Mouse (Mus musculus) MEL-GATA-1-ER (cell line): ENCODE data around the gene Smcr8.
A peak's percentile ranks its signal among the peaks of the same experiment; 100 is the strongest.

Experiments used
- DNase-seq: peaks from one replicate; pipeline ENCODE4 v3.0.0-alpha.2; 2012; ENCODE audit warnings: low read depth; ENCODE audit errors: extremely low read depth

Smcr8 gene

DNA sequence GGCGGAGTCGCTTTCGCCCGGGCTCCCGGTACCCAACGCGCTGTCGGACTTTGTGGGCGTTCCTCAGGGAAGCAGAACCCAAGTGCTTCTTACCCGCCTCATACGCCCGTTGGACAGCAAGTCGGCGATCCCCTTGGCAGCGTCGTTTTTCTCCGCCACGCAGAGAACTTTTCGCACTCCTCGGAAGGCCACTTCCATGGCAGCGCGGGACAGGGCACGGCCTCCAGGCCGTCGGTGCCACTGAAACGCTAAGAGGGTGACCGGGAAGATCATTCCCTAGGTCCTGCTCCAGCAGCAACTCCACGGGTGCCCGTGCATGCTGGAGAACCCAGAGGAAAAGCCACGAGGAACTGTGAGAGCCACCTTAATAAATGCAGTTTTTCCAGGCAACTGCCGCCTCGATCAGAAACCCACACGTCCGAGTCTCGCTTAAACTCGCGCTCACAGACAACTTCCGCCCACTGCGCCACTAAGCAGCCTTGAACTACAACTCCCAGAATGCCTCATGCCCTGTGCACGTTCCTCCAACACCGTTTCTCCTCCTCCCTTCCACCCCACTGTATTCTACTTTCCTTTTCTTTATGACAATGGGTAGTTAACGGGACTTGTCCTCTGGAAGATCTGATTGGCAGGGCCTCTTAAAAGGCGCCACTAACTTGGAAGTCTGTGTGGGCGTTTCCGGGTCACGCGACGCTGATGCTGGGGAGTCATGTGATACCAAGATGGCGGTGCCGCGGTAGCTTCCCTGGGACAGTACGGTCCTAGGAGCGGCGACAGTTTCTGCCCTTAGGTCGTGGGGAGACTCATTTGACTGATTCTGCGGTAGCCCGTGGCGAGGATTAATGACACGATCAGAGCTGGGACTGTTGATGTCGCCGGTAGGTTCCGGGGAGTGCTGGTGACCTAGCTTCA lies at the start of gene Smcr8, which contains the start of gene Top3a:
TSS of gene Smcr8 (plus strand) at position 696 of the 912 bp plus-strand sequence.
TSS of gene Top3a (minus strand) at position 537 of the 912 bp plus-strand sequence.
- peak; percentile 97 for DNase-seq

DNA sequence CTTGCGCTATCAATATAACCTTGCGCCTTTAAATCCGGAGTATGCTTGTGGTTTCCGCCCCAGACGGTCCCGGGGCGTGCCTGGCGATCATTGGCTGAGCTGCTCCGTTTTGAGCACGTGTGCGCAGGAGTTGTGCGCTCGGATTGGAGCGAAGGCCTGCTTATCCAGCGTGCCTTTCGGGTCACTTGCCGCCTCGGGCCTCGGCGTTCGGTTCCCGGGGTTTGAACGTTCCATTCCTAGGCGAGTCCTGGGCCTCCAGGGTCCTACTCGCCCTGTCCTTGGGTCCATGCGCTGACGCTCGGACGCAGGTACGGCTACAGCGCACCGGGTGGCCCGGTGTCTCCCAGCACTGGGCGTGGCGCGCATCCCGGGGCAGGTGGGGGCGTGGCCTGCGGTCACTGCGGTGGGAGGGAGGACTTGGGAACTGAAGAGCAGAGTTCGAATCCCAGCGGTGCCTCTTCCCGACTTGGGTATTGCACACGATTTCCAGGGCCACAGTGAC lies 49.0 kb upstream of the Smcr8 start, which contains the start of gene Mief2:
TSS of gene Mief2 (plus strand) at position 139 of the 502 bp plus-strand sequence.
- peak; percentile 93 for DNase-seq

- no peak for DNase-seq
Measured at GRCm38 (mm10) chr11:60729217-60729641, 48.1 kb upstream of the Smcr8 start.

GRCm38 (mm10) chr11:60730169-60730568 lies 47.2 kb upstream of the Smcr8 start:
- no peak for DNase-seq

GRCm38 (mm10) chr11:60731251-60731650 lies 46.1 kb upstream of the Smcr8 start:
- no peak for DNase-seq

- no peak for DNase-seq
Measured at GRCm38 (mm10) chr11:60734206-60734605, 43.1 kb upstream of the Smcr8 start.

DNA sequence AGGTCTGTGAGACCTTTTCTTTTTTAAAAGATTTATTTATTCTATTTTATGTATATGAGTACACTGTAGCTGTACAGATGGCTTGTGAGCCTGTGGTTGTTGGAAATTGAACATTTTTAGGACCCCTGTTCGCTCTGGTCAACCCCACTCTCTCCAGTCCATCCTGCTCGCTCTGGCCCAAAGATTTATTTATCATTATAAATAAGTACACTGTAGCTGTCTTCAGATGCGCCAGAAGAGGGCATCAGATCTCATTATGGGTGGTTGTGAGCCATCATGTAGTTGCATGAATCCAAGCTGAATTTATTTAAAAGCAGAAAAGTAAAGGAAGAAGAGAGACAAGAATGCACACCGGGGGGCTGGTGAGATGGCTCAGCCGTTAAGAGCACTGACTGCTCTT lies 42.1 kb upstream of the Smcr8 start:
- no peak for DNase-seq

DNA sequence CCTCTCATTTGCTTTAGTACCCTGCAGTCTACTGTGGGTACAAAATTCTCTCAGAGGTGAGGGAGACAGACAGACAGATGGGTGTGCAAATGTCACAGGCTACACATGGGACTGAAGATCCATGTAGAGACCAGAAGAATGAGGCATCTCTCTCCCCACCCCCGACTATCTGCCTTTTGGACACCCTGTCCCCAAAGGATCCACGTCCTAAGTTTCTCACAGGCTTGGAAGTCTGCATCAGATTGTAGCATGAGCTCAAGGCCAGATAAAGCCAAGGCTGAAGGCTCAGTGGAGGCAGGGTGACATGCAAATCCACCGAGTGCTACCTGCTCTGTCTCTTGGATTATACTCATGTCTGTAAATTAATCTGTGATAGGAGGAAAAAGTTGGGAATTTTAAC lies 40.8 kb upstream of the Smcr8 start:
- DNase-seq, result no peak

- DNase-seq, result no peak
Measured at GRCm38 (mm10) chr11:60737450-60737849, 39.9 kb upstream of the Smcr8 start.

- DNase-seq, result no peak
Measured at GRCm38 (mm10) chr11:60740321-60740720, 37.0 kb upstream of the Smcr8 start.

GRCm38 (mm10) chr11:60755570-60755969 lies 21.8 kb upstream of the Smcr8 start:
- no peak for DNase-seq

DNA sequence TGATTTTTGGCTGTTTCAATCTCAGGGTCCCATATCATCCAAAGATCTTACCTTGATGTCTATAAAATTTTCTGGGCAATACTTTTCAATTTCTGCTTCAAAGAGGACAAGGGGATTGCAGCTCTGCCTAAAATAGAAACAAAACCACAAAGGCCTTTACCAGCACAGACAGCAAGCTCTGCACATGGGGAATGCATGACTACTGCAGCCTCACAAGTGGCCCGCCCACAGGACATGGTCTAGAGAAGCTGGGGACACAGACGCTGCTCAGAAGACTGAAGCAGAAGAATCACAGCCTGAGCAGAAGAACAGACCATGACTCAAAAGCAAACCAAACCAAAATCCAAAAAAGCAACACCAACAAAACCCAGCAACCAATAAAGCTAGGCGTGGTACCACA lies 15.6 kb upstream of the Smcr8 start:
- no peak for DNase-seq

DNA sequence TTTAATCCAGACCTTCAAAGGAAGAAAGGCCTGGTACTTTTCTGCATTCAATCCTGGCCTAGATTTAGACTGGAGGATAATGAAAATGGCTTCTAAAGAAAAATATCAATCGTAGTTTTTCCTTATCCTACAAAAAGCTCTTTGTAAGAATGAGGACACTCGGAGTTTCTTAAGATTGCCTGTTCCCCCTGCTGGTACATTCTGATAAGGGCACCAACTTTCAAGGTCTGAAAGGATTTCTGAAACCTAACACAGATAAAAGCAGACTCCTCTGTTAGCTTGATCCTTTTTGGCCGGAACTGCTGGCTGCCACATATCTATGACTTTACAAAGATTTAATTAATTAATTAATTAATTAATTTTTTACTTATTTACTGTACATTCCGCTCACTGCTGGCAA lies 10.4 kb upstream of the Smcr8 start:
- DNase-seq, result no peak

- no peak for DNase-seq
Measured at GRCm38 (mm10) chr11:60769322-60769721, 8.0 kb upstream of the Smcr8 start.

GRCm38 (mm10) chr11:60770776-60771175 lies 6.5 kb upstream of the Smcr8 start:
- no peak for DNase-seq

- DNase-seq, result no peak
Measured at GRCm38 (mm10) chr11:60772161-60772560, 5.2 kb upstream of the Smcr8 start.

DNA sequence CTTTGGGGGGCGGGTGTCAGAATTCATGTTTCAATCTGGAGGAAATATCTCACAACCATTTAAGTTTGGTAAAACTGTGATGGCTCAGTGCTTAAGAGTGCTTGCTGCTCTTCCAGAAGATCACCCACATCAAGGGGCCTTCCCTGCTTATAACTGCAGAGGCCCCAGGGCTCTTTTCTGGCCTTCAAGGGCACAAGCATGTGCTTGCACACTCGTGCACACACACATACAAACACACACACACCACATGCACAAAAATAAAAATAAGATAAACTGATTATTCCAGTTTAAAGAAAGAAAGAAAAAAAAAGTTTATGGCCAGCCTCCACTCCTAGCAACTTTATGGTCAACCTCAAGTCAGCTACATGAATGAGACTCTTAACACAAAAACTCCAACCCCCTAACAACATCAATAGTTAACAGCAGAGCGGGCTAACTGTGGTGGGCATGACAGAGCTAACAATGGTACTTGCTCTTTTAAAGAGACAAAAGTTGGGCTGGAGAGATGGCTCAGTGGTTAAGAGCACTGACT lies 3.1 kb upstream of the Smcr8 start:
- no peak for DNase-seq

DNA sequence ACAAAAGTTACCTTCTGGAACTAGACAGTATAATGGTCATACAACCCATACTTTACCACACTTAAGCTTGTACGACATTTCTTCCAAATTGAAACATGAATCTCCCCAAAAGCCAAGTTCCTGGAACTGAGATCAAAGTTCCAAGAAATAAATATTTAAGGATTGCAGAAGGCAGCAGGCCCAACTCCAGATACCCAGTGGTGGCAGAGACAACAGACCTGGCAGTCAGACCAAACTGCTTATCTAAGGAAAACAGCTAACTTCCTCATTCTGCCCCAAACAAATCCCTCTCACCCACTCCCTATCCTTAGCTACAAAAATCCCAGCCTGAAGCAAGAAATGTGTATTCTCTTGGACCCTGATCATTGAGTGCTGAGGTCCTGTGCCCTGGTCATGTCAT lies 2.5 kb upstream of the Smcr8 start:
- peak; percentile 88 for DNase-seq

DNA sequence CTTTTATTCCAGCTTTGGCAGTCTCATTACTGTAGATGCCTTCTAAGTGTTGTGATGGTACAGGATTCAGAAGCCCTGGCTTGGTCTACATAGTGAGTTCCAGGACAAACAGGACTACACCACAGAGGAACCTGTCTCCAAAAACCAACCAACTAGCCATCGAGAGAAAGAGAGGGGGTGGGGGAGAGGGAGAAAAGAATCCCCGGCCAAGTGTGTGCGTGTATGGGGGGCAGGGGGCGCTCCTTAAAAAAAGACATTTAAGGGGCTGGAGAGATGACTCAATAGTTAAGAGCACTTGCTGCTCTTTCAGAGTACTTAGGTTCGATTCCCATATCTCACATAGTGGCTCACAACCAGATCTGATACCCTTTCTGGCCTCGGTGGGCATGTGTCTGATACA lies 1.7 kb upstream of the Smcr8 start:
- DNase-seq, result no peak

DNA sequence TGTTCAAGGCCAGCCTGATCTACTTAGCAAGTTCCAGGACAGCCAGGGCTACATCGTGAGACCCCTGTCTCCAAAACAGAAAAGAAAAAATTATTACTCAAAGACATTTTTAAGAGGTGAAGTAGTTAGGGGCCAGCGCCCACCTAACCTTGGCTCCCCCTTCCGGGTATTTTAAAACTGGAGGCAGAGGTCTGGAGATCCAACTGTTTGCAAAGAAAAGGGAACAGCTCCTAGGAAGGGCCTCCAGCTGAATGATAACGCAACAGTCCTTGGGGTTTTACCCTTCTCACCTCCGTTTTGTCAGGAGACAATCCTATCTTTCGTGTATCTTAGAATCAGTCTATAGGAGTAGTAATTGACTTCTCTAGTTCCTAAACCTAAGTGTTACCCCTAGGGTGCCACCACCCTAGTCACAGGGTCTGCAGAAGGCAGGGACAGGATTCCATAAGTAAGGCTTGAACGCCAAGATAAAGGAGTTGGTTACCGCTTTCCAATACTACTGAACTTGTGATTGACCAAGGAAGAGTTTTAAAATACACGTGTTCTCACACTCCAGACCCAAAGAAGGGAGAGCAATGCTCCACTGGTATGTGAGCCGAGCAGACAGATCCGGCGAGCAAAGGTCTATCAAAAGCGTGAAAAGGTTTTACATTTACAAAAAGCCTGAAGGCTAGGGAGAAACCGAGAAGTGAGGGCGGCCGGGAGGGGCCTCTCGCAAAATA lies 1.1 kb upstream of the Smcr8 start:
- no peak for DNase-seq

GRCm38 (mm10) chr11:60777801-60778370 lies 562 bp downstream of the Smcr8 start:
- no peak for DNase-seq
